Mouse (Mus musculus) forebrain, embryonic 15.5 days (tissue): ENCODE data around the gene Mcu. TPM values are rescaled to one million over a fixed set of nuclear protein-coding genes. Genes with fewer than 3 reads are reported as not detected.

ENCODE experiments used
- ATAC-seq: fragments of 200-750 bp; cut with Nextera tagmentation; replicated peaks from 2 replicates; pipeline ENCODE4 v1.8.0; 2017; ENCODE audit warnings: mild to moderate bottlenecking, moderate TSS enrichment, moderate library complexity
- H3K27ac ChIP-seq: fragments of 300-500 bp; sonication (generic); replicated peaks from 2 replicates; pipeline ENCODE4 v1.5.1; 2015; ENCODE audit warnings: mild to moderate bottlenecking, inconsistent platforms
- H3K27me3 ChIP-seq: fragments of 300-500 bp; sonication (generic); 2 replicates; pipeline ENCODE4 v1.6.1; 2015; ENCODE audit warnings: inconsistent platforms
- H3K36me3 ChIP-seq: fragments of 300-500 bp; sonication (generic); 2 replicates; pipeline ENCODE4 v1.6.1; 2015; ENCODE audit warnings: mild to moderate bottlenecking, inconsistent platforms
- H3K4me1 ChIP-seq: fragments of 300-500 bp; sonication (generic); 2 replicates; pipeline ENCODE4 v1.6.1; 2015; ENCODE audit warnings: inconsistent platforms
- H3K4me2 ChIP-seq: fragments of 300-500 bp; sonication (generic); replicated peaks from 2 replicates; pipeline ENCODE4 v1.6.1; 2015; ENCODE audit warnings: mild to moderate bottlenecking, inconsistent platforms
- H3K4me3 ChIP-seq: fragments of 300-500 bp; sonication (generic); 2 replicates; pipeline ENCODE4 v1.5.1; 2015; ENCODE audit warnings: mild to moderate bottlenecking, inconsistent platforms
- H3K9ac ChIP-seq: fragments of 300-500 bp; sonication (generic); replicated peaks from 2 replicates; pipeline ENCODE4 v1.6.1; 2015; ENCODE audit warnings: mild to moderate bottlenecking, inconsistent platforms
- H3K9me3 ChIP-seq: fragments of 300-500 bp; sonication (generic); 2 replicates; pipeline ENCODE4 v1.6.1; 2016; ENCODE audit warnings: inconsistent platforms
- WGBS: fragments of 180-500 bp; shearing (Covaris S2); methylation state at CpG from one replicate; pipeline ENCODE4 v1.1.7; 2015; ENCODE audit warnings: mixed read lengths; 5-methylcytosine and 5-hydroxymethylcytosine counted together
- polyA plus RNA-seq: library from polyadenylated mRNA; unstranded; fragments of >200 nt; fragmentation: Nextera tagmentation; extraction: Ambion mirVana; gene quantifications from 2 replicates; pipeline ENCODE4 v1.2.1, GENCODE M21; 2015

Mcu gene
- polyA plus RNA-seq, 1 experiment from 2014 or later: 22.8 TPM

GRCm38 (mm10) chr10:59402899-59403792 is 213.3 kb downstream of the Mcu start, which contains the start of gene Pla2g12b:
Pla2g12b (plus strand) TSS chr10:59403660.
- Histone ChIP-seq H3K4me1 (no peaks in the 10 kb centered on the region), H3K9ac (no peak within 1 kb of the TSS), H3K4me2 (no peak within 1 kb of the TSS), H3K27me3 (no peaks in the 10 kb centered on the region), H3K36me3 (no peaks in the 10 kb centered on the region), H3K9me3 (no peaks in the 10 kb centered on the region), H3K4me3 (no peak within 1 kb of the TSS), H3K27ac (no peak within 1 kb of the TSS)
- 82% methylated on average over 21 of the region's 21 CpGs for WGBS
- no peak for ATAC-seq

Other genes with a start within 250 kb of the Mcu start
- gene Gm10273, start 221.1 kb downstream of the Mcu start, polyA plus RNA-seq: 5.4 TPM in 1 of 2 replicates, not detected in the other
- gene Pla2g12b, start 213.0 kb downstream of the Mcu start, polyA plus RNA-seq: not detected in 2 replicates
- 0.15 and 0.19 TPM in 2 replicates for gene Oit3, start 174.9 kb downstream of the Mcu start, polyA plus RNA-seq
- gene Gm10322, start 629 bp downstream of the Mcu start, polyA plus RNA-seq: not detected in 2 replicates
- gene Micu1, start 85.8 kb upstream of the Mcu start, polyA plus RNA-seq: 75.9 and 79.1 TPM in 2 replicates